Comparison of ENCODE assay signal across 8 mouse cellular contexts in genomic region chr7:128238991-128239390, GRCm38 (mm10). TPM values are rescaled to one million over a fixed set of nuclear protein-coding genes. Genes with fewer than 3 reads are reported as not detected.
A peak's percentile ranks its signal among the peaks of the same experiment; 100 is the strongest.
DNase-seq lines count a peak whose midpoint lies in the region; ATAC-seq and TF ChIP-seq lines count a peak whose summit lies in the region.

No protein-coding gene starts in this region.

- H3K4me2 ChIP-seq in embryonic facial prominence, embryonic 15.5 days (replicated peaks), result peak overlapping the region; percentile 69
- peak overlapping the region; percentile 64 for H3K4me2 ChIP-seq in intestine, embryonic 15.5 days (replicated peaks)

- peak; percentile 62 for TF ChIP-seq CTCF in G1E (IDR thresholded peaks at IDR 0.05; ENCODE audit: low read depth, low read length)
- TF ChIP-seq CTCF in small intestine, adult 2 months (IDR thresholded peaks at IDR 0.05; ENCODE audit: extremely low read depth, insufficient read length, insufficient replicate concordance, low read depth, low read length), result no peak

- no peak overlapping the region; the same call in 1 of the 2 replicates for H3K9ac ChIP-seq in embryonic facial prominence, embryonic 15.5 days
- H3K9ac ChIP-seq in intestine, embryonic 15.5 days, result peak overlapping the region; percentile 31; the same call in 1 of the 2 replicates

- ATAC-seq in G1E (ENCODE audit: extremely low read depth, insufficient number of reproducible peaks, low FRiP score, poor library complexity, severe bottlenecking), result no peak
- no peak for ATAC-seq in embryonic facial prominence, embryonic 15.5 days (ENCODE audit: insufficient number of reproducible peaks, low FRiP score, low TSS enrichment, low read depth)
- no peak for ATAC-seq in intestine, embryonic 15.5 days

- peak overlapping the region; percentile 83 for H3K27ac ChIP-seq in embryonic facial prominence, embryonic 15.5 days (replicated peaks)
- peak overlapping the region; percentile 98 for H3K27ac ChIP-seq in intestine, embryonic 15.5 days
- peak overlapping the region; percentile 75 for H3K27ac ChIP-seq in small intestine, adult 2 months (ENCODE audit: insufficient read depth, low read depth, low read length)

- intact Hi-C loops in left cerebral cortex, postnatal 36 days (cut with DNase I), result loop anchor here (5.0 to 10.0 kb wide), 2 partner anchors 226 to 468 kb away; partner anchors contain the start of gene Tial1

- H3K9me3 ChIP-seq in G1E (replicated peaks), result no peaks in the 10 kb centered on the region
- H3K9me3 ChIP-seq in embryonic facial prominence, embryonic 15.5 days (replicated peaks), result no peaks in the 10 kb centered on the region
- no peaks in the 10 kb centered on the region for H3K9me3 ChIP-seq in intestine, embryonic 15.5 days

- H3K4me1 ChIP-seq in G1E (ENCODE audit: insufficient read depth, low read depth, low read length), result peaks cover 44% of the 10 kb centered on the region
- H3K4me1 ChIP-seq in embryonic facial prominence, embryonic 15.5 days, result peaks cover 17% of the 10 kb centered on the region
- H3K4me1 ChIP-seq in intestine, embryonic 15.5 days (replicated peaks), result peaks cover 11% of the 10 kb centered on the region
- H3K4me1 ChIP-seq in small intestine, adult 2 months (ENCODE audit: control insufficient read depth, insufficient read depth, insufficient read length, low read length), result peaks cover 11% of the 10 kb centered on the region

- TF ChIP-seq POLR2A in small intestine, adult 2 months (IDR thresholded peaks at IDR 0.05; ENCODE audit: low read depth, low read length), result no peak

- peak overlapping the region; percentile 85 for H3K4me3 ChIP-seq in G1E (ENCODE audit: low read depth, low read length)
- peak overlapping the region; percentile 82 for H3K4me3 ChIP-seq in embryonic facial prominence, embryonic 15.5 days (replicated peaks)
- peak overlapping the region; percentile 75 for H3K4me3 ChIP-seq in intestine, embryonic 15.5 days (replicated peaks)
- H3K4me3 ChIP-seq in small intestine, adult 2 months (ENCODE audit: low read depth, low read length), result no peak overlapping the region

- 18% methylated on average over 4 of the region's 4 CpGs for WGBS in embryonic facial prominence, embryonic 15.5 days
- 19% methylated on average over 4 of the region's 4 CpGs for WGBS in intestine, embryonic 15.5 days
- 21% methylated on average over 4 of the region's 4 CpGs for WGBS in small intestine, adult 2 months

- peak; percentile 72 for DNase-seq in A20 (ENCODE audit: low read depth, low spot score)
- no peak for DNase-seq in G1E (ENCODE audit: low spot score)
- peak; percentile 51 to 66 for DNase-seq in lung, adult 18-20 months
- no peak for DNase-seq in left cerebral cortex, postnatal 36 days (ENCODE audit: low spot score in 2 of 2)
- DNase-seq in left cerebral cortex, adult 9 months (ENCODE audit: low spot score in 2 of 2), result no peak

- H3K36me3 ChIP-seq in G1E (replicated peaks), result peaks cover 66% of the 10 kb centered on the region
- peaks cover 38% of the 10 kb centered on the region for H3K36me3 ChIP-seq in embryonic facial prominence, embryonic 15.5 days
- peaks cover 21% of the 10 kb centered on the region for H3K36me3 ChIP-seq in intestine, embryonic 15.5 days
- H3K36me3 ChIP-seq in small intestine, adult 2 months (ENCODE audit: control insufficient read depth, insufficient read depth, low read length), result peaks cover 33% of the 10 kb centered on the region

- H3K27me3 ChIP-seq in G1E (ENCODE audit: insufficient read depth, low read length), result no peaks in the 10 kb centered on the region; the same call in 1 of the 2 replicates
- no peaks in the 10 kb centered on the region for H3K27me3 ChIP-seq in embryonic facial prominence, embryonic 15.5 days
- no peaks in the 10 kb centered on the region for H3K27me3 ChIP-seq in intestine, embryonic 15.5 days (replicated peaks)
- H3K27me3 ChIP-seq in small intestine, adult 2 months (ENCODE audit: control insufficient read depth, insufficient read depth, low read length), result no peaks in the 10 kb centered on the region

RNA-seq across cellular contexts. Expression of gene 9130023H24Rik, which starts 1.2 kb away (rescaled TPM):
- total RNA-seq in G1E (2014; fragmentation: Nextera tagmentation) (3.8 and 5.5 TPM in 2 replicates), G1E (2017) (5.5 and 6.1 TPM in 2 replicates)
- 0.72 and 0.73 TPM in 2 replicates for polyA plus RNA-seq in G1E (2012)
- polyA plus RNA-seq in embryonic facial prominence, embryonic 15.5 days (2015; fragmentation: Nextera tagmentation; extraction: Ambion mirVana), result 7.8 and 9.1 TPM in 2 replicates
- polyA plus RNA-seq in intestine, embryonic 15.5 days (2015; fragmentation: Nextera tagmentation; extraction: Ambion mirVana), result 5.7 and 6.1 TPM in 2 replicates
- polyA plus RNA-seq in small intestine, adult 2 months (2012; rRNA removed), result 0.60 and 0.71 TPM in 2 replicates
- 1 to 10 TPM; 2.7 to 3.7 TPM for total RNA-seq in left cerebral cortex, postnatal 36 days (2021)

RNA-seq across cellular contexts. Expression of gene Armc5, which starts 1.8 kb away (rescaled TPM):
- 10.2 and 12.0 TPM in 2 replicates for total RNA-seq in G1E (2014; fragmentation: Nextera tagmentation)
- 5.6 and 7.6 TPM in 2 replicates for total RNA-seq in G1E (2017)
- 22.8 and 23.8 TPM in 2 replicates for polyA plus RNA-seq in G1E (2012)
- 19.4 and 19.6 TPM in 2 replicates for polyA plus RNA-seq in embryonic facial prominence, embryonic 15.5 days (2015; fragmentation: Nextera tagmentation; extraction: Ambion mirVana)
- 17.4 and 17.6 TPM in 2 replicates for polyA plus RNA-seq in intestine, embryonic 15.5 days (2015; fragmentation: Nextera tagmentation; extraction: Ambion mirVana)
- 24.7 and 57.1 TPM in 2 replicates for polyA plus RNA-seq in small intestine, adult 2 months (2012; rRNA removed)
- total RNA-seq in left cerebral cortex, postnatal 36 days (2021), result 10 to 100 TPM; 11.3 to 13.6 TPM

RNA-seq across cellular contexts. Expression of gene Tgfb1i1, which starts 7.6 kb away (rescaled TPM):
- 0.34 TPM in 1 of 2 replicates, not detected in the other for total RNA-seq in G1E (2014; fragmentation: Nextera tagmentation)
- 0.11 TPM in 1 of 2 replicates, not detected in the other for total RNA-seq in G1E (2017)
- 0.05 TPM in 1 of 2 replicates, not detected in the other for polyA plus RNA-seq in G1E (2012)
- polyA plus RNA-seq in embryonic facial prominence, embryonic 15.5 days (2015; fragmentation: Nextera tagmentation; extraction: Ambion mirVana), result 86.1 and 86.5 TPM in 2 replicates
- polyA plus RNA-seq in intestine, embryonic 15.5 days (2015; fragmentation: Nextera tagmentation; extraction: Ambion mirVana), result 160 and 163 TPM in 2 replicates
- 38.0 and 56.7 TPM in 2 replicates for polyA plus RNA-seq in small intestine, adult 2 months (2012; rRNA removed)
- 10 to 100 TPM; 19.0 to 22.6 TPM for total RNA-seq in left cerebral cortex, postnatal 36 days (2021)

RNA-seq across cellular contexts. Expression of gene Slc5a2, which starts 26.5 kb away (rescaled TPM):
- total RNA-seq in G1E (2014; fragmentation: Nextera tagmentation) (not detected in 2 replicates), G1E (2017) (0.55 TPM in 1 of 2 replicates, not detected in the other)
- polyA plus RNA-seq in G1E (2012), result 0.05 TPM in 1 of 2 replicates, not detected in the other
- polyA plus RNA-seq in embryonic facial prominence, embryonic 15.5 days (2015; fragmentation: Nextera tagmentation; extraction: Ambion mirVana), result not detected in 2 replicates
- polyA plus RNA-seq in intestine, embryonic 15.5 days (2015; fragmentation: Nextera tagmentation; extraction: Ambion mirVana), result 0.20 and 0.24 TPM in 2 replicates
- polyA plus RNA-seq in small intestine, adult 2 months (2012; rRNA removed), result not detected in 2 replicates
- total RNA-seq in left cerebral cortex, postnatal 36 days (2021), result not detected

RNA-seq across cellular contexts. Expression of gene Cox6a2, which starts 32.8 kb away (rescaled TPM):
- not detected in 2 replicates for total RNA-seq in G1E (2014; fragmentation: Nextera tagmentation)
- 0.27 TPM in 1 of 2 replicates, not detected in the other for total RNA-seq in G1E (2017)
- 0.13 and 0.21 TPM in 2 replicates for polyA plus RNA-seq in G1E (2012)
- 51.6 and 67.7 TPM in 2 replicates for polyA plus RNA-seq in embryonic facial prominence, embryonic 15.5 days (2015; fragmentation: Nextera tagmentation; extraction: Ambion mirVana)
- 0.43 and 0.88 TPM in 2 replicates for polyA plus RNA-seq in intestine, embryonic 15.5 days (2015; fragmentation: Nextera tagmentation; extraction: Ambion mirVana)
- 0.53 and 1.1 TPM in 2 replicates for polyA plus RNA-seq in small intestine, adult 2 months (2012; rRNA removed)
- 1 to 10 TPM; 7.4 to 8.7 TPM for total RNA-seq in left cerebral cortex, postnatal 36 days (2021)

Comparison
In these comparisons a context has a peak if more than half of its experiments do, and no peak if none do; other contexts are left out.
1. DNase-seq: peak in A20 (single experiment) and lung, adult 18-20 months (2 of 2); none in G1E (single experiment), left cerebral cortex, postnatal 36 days (0 of 2) and left cerebral cortex, adult 9 months (0 of 2).
2. RNA of gene Tgfb1i1, which starts 7.6 kb away (polyA plus RNA-seq): 160 to 163 TPM in intestine, embryonic 15.5 days, 86.1 to 86.5 TPM in embryonic facial prominence, embryonic 15.5 days and 38.0 to 56.7 TPM in small intestine, adult 2 months; 0.05 TPM in G1E; every median in the first group is over 10 times any median in the second.
3. Peak in every context shown above with its lines, with median percentiles within 50 percentile points of each other: H3K27ac ChIP-seq.